Mouse (Mus musculus) heart, postnatal 4 days (tissue): ENCODE results near the gene Map4k1. TPM values are rescaled to one million over a fixed set of nuclear protein-coding genes. Genes with fewer than 3 reads are reported as not detected.
"Not testable (repeated sequence)": the region's sequence is repeated elsewhere in the genome, so short reads cannot be mapped to it uniquely, and the experiment has no call there.

ENCODE experiments used
- DNase-seq: peaks from one replicate; pipeline ENCODE4 v3.0.0; 2021
- total RNA-seq, 2 experiments: library from RNA; stranded (reverse); gene quantifications; 2 replicates each; pipeline ENCODE4 v1.2.3; 2021

Gene Map4k1
- total RNA-seq, 2 experiments from 2014 or later: 1.6 to 2.0 TPM

DNA sequence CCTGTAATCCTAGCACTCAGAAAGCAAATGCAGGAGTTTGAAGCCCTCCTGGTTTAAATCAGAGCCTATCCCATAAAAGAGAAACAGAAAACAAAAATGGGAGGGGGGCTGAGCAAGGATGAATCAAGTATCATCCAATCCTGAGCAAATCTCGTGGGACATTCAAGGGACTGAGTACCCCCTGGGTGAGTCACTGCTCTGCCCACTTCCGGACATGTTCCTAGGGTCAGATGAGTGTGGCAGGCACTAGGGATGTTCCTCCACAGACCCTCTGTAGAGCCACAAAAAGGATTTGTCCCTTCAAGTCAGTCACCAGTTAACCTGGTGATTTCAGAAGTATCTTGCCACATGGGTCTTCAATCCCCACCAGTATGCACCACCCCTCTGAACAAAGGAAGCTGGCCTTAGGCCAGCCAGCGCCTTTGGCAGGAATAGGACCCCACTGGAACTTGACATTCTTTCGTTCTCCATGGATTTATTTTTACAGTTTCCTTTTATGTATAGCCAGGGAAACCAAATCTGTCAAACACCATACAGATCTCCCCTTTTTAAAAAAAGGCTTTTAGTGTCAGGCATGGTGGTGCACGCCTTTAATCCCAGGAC, 26.5 kb upstream of the Map4k1 start:
- peak; percentile 27 for DNase-seq

GRCm38 (mm10) chr7:28956270-28956669, 25.6 kb upstream of the Map4k1 start:
- no peak for DNase-seq

- DNase-seq: no peak
Measured at GRCm38 (mm10) chr7:28957286-28957685, 24.6 kb upstream of the Map4k1 start.

- DNase-seq: no peak
Measured at GRCm38 (mm10) chr7:28957997-28958725, 23.7 kb upstream of the Map4k1 start.

GRCm38 (mm10) chr7:28958770-28959169, 23.1 kb upstream of the Map4k1 start:
- DNase-seq: no peak

GRCm38 (mm10) chr7:28959505-28960045, 22.3 kb upstream of the Map4k1 start:
- no peak for DNase-seq

DNA sequence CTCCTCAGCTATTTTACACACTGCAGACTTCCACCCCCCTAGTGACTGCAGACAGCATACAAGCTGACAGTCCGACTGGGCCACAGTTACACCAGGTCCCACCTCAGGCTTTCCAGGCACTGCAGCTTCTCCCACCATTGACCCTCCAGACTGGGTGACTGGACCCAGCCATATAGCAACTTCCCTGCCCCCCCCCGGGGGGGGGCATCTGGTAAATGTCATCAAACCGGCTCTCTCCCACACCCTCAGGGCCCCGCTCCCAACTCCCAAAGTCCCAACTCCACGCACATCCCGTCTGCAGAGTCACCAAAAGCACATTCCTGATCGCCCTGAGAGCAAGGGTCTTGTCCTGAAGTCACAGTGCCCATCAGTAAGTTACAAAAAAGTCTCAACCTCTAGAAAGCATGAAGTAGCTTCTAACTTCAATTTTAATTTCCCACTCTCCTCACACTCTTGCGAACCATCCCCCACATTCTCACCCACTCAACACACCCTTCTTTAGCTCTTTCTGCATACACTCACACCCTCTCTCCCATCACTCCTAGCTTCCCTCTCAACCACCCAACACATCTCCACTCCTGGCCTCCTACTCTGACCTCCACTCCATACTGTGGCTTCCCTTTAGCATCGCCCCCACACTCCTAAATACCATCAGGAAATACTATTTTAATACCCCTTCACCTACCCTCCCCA, 21.4 kb upstream of the Map4k1 start:
- DNase-seq: no peak

GRCm38 (mm10) chr7:28961584-28961926, 20.3 kb upstream of the Map4k1 start:
- no peak for DNase-seq

- DNase-seq: peak; percentile 99
Measured at GRCm38 (mm10) chr7:28961927-28962670, 19.8 kb upstream of the Map4k1 start, which contains the start of gene Actn4. Gene Actn4, minus strand, starts transcription at chr7:28962340.

GRCm38 (mm10) chr7:28963399-28963923, 18.4 kb upstream of the Map4k1 start:
- DNase-seq: no peak

GRCm38 (mm10) chr7:28965346-28965840, 16.5 kb upstream of the Map4k1 start:
- no peak for DNase-seq

DNA sequence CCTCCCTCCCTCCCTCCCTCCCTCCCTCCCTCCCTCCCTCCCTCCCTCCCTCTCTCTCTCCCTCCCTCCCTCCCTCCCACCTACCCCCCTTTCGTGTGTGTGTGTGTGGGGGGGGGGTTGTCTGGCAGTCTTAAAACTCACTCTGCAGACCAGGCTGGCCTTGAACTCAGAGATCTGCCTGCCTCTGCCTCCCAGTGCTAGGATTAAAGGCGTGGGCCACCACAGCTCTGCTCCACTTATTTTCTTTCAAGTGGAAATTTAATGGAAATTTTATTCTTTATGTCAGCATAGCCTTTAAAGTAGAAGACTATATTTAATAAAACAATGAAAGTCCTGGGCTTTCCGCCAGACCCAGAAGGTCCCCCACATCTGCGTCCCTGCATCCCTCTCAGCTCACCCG, 15.7 kb upstream of the Map4k1 start:
- DNase-seq: no peak

DNA sequence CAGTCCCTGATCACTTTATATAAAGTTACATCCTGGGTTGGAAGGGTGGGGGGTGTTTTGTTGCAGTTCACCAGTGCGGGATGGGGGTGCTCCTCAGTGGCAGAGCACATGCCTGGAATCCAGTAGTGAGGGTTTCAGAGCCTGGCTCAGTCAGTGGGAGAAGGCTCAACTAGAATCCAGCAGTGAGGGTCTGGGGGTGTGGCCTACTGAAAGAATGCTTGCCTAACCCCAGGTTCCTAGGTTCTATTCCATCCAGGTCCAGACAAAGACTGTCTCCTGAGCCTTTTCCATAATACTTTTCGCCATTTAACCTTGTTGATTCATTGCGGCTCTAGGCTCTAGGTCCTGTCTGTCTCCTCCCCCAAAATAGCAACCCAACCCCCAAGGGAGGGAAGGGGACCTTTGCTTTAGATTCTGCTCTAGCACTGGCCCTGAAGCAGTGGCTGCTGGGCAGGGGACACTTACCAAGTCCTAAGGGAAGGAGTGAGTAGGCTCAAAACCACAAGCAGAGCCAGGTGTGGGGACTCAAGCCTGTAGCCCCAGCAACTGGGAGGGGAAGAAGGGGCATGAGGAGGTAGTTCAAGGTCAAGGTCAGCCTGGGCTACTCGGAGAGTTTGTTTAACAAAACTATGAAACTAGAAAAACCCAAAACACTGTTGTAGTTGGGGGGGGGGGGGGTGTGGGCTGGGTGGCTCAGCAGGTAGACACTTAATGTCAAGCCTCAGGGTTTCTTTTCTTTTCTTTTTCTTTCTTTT, 14.9 kb upstream of the Map4k1 start:
- no peak for DNase-seq

GRCm38 (mm10) chr7:28968120-28968519, 13.7 kb upstream of the Map4k1 start:
- not testable (repeated sequence) for DNase-seq

GRCm38 (mm10) chr7:28969271-28969670, 12.6 kb upstream of the Map4k1 start:
- no peak for DNase-seq

- DNase-seq: no peak
Measured at GRCm38 (mm10) chr7:28969672-28970394, 12.0 kb upstream of the Map4k1 start.

- DNase-seq: no peak
Measured at GRCm38 (mm10) chr7:28971029-28971428, 10.8 kb upstream of the Map4k1 start.

DNA sequence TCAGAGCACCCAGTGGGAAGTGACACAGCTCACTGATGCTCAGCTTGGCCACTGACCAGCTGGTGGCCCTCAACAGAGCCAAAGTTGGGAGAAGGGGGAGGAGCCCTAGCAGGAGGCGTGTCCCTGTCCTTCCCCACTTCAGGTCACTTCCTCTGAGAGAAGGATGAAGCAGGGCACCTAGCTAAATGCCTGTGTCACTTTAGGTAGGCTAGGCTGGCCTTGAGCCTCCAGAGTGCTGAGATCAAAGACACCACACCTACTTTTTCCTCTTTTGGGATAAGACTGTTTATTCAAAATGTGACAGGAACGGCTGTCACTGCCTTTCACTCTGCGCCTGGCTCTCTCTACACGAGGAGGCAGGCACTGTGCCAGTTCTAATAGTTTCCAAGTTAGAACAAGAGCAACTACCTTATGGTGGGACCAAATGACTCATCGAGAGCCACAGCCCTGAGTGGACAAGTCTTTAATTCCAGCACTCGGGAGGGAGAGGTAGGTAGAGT, 10.0 kb upstream of the Map4k1 start:
- DNase-seq: peak; percentile 78

DNA sequence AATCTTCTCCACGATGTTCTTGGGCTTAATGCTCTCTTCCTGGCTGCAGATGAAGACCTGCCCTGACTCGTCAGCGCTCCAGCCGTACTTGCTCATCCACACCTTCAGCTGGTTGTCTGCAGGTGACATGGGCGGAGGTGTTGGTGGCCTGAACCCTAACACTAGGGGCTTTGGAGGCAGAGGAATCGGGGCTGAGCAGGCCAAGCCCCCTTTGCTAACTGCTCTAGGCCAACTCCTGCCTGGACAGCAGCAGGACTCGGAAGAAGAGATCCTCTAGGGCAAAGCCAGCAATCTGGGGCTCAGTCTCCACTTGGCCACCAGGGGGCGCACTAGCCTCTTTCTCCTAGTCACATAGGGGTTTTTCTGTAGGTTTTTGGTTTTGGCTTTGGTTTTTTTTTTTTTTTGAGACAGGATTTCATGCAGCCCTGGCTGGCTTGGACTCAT, 9.3 kb upstream of the Map4k1 start:
- peak; percentile 91 for DNase-seq

GRCm38 (mm10) chr7:28973025-28973424, 8.8 kb upstream of the Map4k1 start:
- no peak for DNase-seq
